Mouse (Mus musculus) stomach, postnatal 0 days (tissue): Measurements from ENCODE around the gene Cdc7.

Experiments used
- CTCF ChIP-seq: IDR thresholded peaks from 2 replicates; pipeline ENCODE4 v1.5.1; 2016; ENCODE audit warnings: antibody characterized with exemption, low read depth, mild to moderate bottlenecking, moderate library complexity
- EP300 ChIP-seq: optimal IDR thresholded peaks from 2 replicates; pipeline ENCODE3; 2016; ENCODE audit warnings: antibody characterized with exemption

DNA sequence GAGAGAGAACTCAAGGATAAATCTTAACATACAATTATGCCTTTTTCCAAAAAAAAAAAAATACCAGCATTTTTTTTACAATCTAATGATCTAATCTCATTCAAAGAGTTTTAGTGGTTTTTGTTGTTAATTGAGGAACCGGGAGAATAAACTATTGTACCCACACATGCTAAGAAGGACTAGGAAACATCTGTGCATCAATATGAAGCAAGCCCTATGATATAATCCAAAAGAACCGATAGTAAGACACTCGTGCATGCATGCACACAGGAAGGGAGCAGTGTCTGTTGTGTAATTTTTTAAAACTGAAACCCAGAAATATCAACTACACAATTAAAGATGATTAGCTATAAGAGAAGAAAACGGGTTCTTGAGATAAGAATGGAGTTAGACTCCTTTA, 52.4 kb downstream of the Cdc7 start:
- no peak for TF ChIP-seq CTCF
- TF ChIP-seq EP300: no peak
